Mouse (Mus musculus) natural killer cell, adult 2 months (primary cell): ENCODE data around the gene Sik3.
"Not testable (repeated sequence)": the region's sequence is repeated elsewhere in the genome, so short reads cannot be mapped to it uniquely, and the experiment has no call there.

Experiments used
- DNase-seq, 2 experiments: peaks; one replicate each; pipeline ENCODE4 v3.0.0; 2022; ENCODE audit warnings: low spot score in 2 of 2

Sik3 gene

GRCm38 (mm10) chr9:46053014-46053666 is 40.5 kb downstream of the Sik3 start:
- no peak for DNase-seq

- no peak for DNase-seq
Measured at GRCm38 (mm10) chr9:46058065-46058464, 45.4 kb downstream of the Sik3 start.

- no peak for DNase-seq
Measured at GRCm38 (mm10) chr9:46060249-46060648, 47.6 kb downstream of the Sik3 start.

- DNase-seq = no peak
Measured at GRCm38 (mm10) chr9:46061696-46062425, 49.2 kb downstream of the Sik3 start.

GRCm38 (mm10) chr9:46064331-46064730 is 51.7 kb downstream of the Sik3 start:
- DNase-seq = no peak

- DNase-seq = no peak
Measured at GRCm38 (mm10) chr9:46066711-46067110, 54.1 kb downstream of the Sik3 start.

- peak; percentile 48 to 64 for DNase-seq
Measured at GRCm38 (mm10) chr9:46067691-46068090, 55.1 kb downstream of the Sik3 start.

- no peak for DNase-seq
Measured at GRCm38 (mm10) chr9:46069013-46069412, 56.4 kb downstream of the Sik3 start.

- peak in 1 of 2 experiments; percentile 19 for DNase-seq
Measured at GRCm38 (mm10) chr9:46072101-46072835, 59.6 kb downstream of the Sik3 start.

- DNase-seq = no peak
Measured at GRCm38 (mm10) chr9:46073443-46073842, 60.8 kb downstream of the Sik3 start.

- DNase-seq = no peak
Measured at GRCm38 (mm10) chr9:46075578-46075977, 63.0 kb downstream of the Sik3 start.

GRCm38 (mm10) chr9:46082381-46082821 is 69.8 kb downstream of the Sik3 start:
- no peak for DNase-seq

GRCm38 (mm10) chr9:46083490-46083893 is 70.9 kb downstream of the Sik3 start:
- DNase-seq = no peak

- no peak for DNase-seq
Measured at GRCm38 (mm10) chr9:46085898-46086297, 73.3 kb downstream of the Sik3 start.

- no peak for DNase-seq
Measured at GRCm38 (mm10) chr9:46086826-46087225, 74.2 kb downstream of the Sik3 start.

- no peak for DNase-seq
Measured at GRCm38 (mm10) chr9:46087461-46087860, 74.8 kb downstream of the Sik3 start.

GRCm38 (mm10) chr9:46088722-46089121 is 76.1 kb downstream of the Sik3 start:
- no peak for DNase-seq

GRCm38 (mm10) chr9:46090066-46090465 is 77.4 kb downstream of the Sik3 start:
- DNase-seq = no peak

- DNase-seq = not testable (repeated sequence)
Measured at GRCm38 (mm10) chr9:46091157-46091556, 78.5 kb downstream of the Sik3 start.

- no peak for DNase-seq
Measured at GRCm38 (mm10) chr9:46092633-46093032, 80.0 kb downstream of the Sik3 start.

GRCm38 (mm10) chr9:46098360-46098985 is 85.9 kb downstream of the Sik3 start:
- DNase-seq = no peak

GRCm38 (mm10) chr9:46099107-46099506 is 86.5 kb downstream of the Sik3 start:
- DNase-seq = no peak
